Mouse (Mus musculus) monocyte, adult 5-6 weeks (primary cell): ENCODE measurements around the gene Lyrm7. TPM values are rescaled to one million over a fixed set of nuclear protein-coding genes. Genes with fewer than 3 reads are reported as not detected.

Experiments
- ATAC-seq: fragments of 153-309, 156-312 bp; replicated peaks from 2 replicates; pipeline ENCODE4 v1.8.0; 2017; ENCODE audit warnings: mild to moderate bottlenecking; ENCODE audit not compliant: low TSS enrichment, insufficient number of reproducible peaks, severe bottlenecking, poor library complexity, low FRiP score
- total RNA-seq: library from RNA; stranded (forward); fragments of 200-1000, 200-491, 200-594 nt; gene quantifications from 3 replicates; pipeline ENCODE4 v1.2.3, GENCODE M21; 2017

The Lyrm7 gene
- total RNA-seq, 1 experiment from 2014 or later, result 1.1 TPM

DNA sequence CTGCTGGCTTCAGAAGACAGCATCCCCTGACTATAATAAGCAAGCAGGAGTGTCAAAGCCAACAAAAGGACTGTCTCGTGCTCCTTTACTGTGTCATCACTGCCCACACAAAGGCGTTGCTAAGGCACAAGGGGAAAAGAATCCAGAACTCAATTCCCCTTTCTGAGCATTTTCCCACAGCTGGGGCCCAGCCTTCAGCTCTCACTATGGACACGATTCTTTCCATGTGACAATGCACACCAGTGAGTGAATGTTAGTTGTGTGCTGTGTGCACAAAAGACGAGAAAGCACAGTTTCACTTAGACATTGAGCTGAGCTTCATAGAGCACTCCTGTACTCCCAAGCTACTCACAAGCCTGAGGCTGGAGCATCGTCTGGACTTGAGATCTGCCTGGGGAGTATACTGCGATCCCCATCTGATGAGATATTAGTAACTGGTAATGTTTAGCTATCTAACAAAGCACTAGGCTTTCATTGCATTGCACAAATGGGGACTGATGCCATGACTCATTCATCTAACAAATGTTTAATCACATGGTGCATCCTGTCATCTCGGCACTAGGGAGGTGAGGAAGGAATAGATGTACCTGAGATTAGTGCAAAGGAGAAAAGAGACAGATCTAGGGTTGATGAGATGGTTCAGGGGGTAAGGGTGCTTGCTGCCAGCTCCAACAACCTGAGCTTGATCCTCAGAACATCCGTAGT is 47.8 kb downstream of the Lyrm7 start:
- ATAC-seq, result peak; percentile 32; the same call in 1 of the 2 replicates

DNA sequence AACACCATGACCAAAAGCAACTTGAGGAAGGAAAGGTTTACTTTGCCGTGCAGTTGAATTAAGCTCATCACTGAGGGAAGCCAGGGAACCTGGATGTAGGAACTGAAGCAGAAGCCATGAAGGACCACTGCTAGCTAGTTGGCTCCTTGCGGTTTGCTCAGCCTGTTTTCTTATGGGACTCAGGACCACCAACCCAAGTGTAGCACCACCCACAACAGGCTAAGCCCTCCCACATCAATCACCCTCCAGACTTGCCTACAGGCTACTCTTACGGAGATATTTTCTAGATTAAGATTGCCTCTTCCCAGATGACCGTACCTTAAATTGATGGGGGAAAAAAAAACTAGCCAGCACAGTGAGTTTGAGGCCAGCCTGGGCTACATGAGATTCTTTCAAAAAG is 48.4 kb downstream of the Lyrm7 start:
- no peak for ATAC-seq

DNA sequence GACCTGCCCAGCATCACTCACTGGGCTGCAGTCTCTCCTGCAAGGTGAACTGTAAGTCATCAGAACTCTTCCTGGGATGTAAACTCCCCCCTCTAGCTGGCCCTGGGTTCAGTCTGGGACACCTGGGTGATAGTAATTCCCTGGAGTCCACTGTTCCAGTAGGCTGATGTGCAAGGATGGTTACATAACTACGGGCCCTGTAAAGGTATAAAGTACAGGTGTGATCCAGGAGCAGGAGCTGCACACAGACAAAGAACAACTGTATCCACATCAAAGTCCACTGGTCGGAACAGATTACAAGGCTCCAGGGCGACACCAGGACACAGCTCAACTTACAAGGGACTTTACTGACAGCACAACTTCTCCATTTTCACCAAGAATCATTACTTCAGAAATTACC is 49.7 kb downstream of the Lyrm7 start:
- no peak for ATAC-seq

DNA sequence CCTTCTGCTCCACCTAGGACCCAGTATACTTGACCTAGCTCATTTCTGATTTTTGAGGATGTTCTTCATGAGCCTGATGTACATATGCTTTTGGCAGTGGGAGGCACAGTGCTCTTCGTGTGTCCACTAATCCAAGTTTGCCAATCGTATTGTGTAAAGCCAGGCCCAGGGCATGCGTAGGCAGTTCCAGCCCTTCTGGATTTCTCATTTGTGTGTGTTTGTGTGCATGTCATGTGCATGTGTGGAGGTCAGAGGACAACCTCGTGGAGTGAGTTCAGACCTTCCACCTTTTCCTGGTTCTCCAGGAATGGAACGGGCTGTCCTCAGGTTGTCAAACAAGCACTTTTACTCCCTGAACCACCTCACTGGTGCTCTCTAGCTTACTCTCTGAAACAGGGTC is 51.1 kb downstream of the Lyrm7 start:
- ATAC-seq, result no peak

DNA sequence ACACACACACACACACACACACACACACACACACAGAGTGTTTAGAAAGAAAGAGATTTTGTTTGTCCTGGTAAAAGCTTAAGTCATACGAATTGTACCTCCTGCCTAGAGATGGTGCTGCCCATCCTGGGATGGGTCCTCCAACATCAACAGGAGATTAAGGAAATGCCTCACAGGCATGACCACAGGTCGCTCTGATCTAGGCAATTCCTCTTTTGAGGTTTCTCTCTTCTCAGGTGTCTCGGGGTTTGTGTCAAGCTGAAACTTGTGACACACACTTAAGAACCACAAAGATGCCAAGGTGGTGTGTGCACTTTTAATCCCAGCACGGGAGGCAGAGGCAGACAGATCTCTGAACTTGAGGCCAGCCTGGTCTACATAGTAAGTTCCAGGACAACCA is 52.5 kb downstream of the Lyrm7 start:
- peak; percentile 34 for ATAC-seq

DNA sequence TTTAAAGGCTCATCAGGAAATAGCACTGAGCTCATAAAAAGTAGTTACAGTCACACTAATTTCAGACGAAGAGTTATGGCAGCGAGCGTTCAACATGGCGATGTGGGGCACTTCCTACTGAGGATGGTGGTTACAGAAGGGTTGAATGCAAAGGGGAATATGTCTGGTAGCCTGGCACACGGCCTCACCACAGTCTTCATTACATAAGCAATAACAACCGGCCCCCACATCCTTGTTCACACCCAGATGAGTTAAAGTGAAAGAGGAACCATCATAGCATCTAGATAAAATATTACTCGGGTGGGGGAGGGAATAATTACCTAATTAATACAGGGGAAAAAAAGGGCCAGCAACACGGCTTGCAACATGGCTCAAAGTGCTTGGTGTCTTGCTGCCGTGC is 53.0 kb downstream of the Lyrm7 start:
- ATAC-seq, result peak; percentile 98

DNA sequence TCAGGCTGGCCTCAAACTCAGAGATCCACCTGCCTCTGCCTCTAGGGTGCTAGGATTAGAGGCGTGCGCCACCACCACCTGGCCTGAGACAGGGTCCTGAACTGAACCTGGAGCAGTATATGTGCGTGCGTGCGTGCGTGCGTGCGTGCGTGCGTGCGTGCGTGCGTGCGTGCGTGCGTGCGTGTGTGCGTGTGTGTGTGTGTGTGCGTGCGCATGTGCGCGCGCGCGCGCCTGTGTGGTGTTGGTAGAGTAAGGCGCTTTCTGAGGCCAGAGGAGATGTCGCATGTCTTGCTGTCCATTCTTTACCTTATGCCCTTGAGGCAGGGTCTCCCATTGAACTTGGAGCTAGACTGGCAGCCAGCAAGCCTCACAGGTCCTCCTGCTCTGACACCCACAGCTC is 53.8 kb downstream of the Lyrm7 start:
- no peak for ATAC-seq

DNA sequence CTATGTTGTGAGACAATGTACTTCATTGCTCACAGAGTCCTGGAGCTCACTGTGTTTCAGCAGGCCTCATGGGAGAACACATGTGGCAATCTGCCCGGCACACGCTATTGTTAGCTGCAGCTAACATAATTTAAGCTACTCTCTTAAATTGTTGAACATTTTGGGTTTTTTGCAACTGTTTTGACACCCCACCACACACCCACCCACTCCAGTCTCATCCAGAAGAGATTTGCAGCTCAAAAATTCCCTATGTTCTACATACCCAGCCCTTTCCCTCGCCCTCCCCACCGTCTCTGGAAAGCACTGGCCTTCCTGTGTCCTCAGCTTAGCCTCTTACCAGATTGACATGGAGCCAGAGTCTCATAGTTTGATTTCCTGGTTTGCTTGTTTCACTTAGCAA is 55.5 kb downstream of the Lyrm7 start:
- no peak for ATAC-seq

DNA sequence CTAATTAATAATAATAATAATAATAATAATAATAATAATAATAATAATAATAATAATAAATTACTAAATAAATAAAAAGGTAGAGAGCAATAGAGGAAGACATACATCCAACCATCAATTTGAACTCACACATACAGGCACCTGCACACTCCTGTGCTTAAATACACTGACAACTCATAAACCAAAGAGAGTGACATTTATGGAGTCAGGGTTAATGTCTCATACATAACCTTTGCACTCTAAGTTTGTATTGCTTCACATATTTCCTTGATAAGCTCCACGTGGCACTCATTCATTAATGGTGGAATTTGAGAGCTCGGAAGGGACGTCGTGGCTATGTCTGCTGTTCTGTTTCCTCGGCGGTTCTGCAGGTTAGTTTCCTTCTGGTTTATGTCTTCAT is 58.1 kb downstream of the Lyrm7 start:
- no peak for ATAC-seq

DNA sequence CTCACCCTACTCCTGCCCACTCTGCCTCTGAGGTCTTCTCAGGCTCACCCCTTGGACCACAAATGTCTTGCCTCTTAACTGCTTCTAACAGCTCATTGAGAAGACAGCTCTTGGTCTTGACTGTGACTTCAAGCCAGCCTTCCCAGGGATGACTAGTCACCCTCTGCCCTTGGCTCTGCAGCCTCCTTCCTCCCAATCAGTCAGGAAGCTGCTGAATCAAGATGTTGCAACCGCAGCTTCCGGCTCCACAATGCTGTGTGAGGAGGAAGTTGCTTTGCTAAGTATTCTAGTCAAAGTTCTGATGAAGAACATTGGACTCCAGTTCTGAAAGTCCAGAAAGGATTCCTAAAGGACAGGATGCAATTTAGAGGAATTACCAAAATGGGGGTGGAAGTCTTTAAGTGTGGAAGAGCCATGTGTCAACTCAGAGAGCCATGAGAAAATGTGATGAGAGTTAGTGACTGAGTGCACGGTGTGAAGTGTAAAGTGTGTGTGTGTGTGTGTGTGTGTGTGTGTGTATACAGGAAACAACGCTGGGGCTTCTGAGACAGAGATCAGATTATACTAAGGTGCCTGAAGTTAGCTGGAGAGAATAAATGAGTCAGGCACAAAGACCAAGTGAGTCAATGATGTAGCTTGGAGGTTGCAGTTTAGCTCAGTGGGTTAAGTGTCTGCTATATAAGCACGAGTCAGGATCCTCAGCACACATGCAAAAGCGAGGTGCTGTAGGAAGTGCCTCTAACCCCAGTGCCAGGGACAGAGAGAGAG is 58.7 kb downstream of the Lyrm7 start:
- ATAC-seq, result peak; percentile 99

DNA sequence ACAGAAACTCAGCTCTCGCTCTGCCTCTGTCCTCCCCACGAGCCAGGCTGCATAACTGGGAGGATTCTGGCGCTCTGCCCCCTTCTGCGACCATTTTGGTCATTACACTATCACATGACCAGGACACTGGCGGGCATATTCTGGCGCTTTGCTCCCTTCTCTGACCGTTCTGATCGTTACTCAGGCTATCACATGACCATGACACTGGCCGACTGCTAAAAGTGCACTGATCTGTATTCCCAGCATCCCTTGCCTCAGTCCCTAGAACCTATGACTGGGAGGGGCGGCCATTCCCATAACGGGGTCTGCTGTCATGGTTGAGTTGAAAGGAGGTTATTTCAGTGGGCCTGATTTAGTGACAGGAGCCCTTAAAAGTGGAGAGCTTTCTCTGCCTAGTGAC is 64.2 kb downstream of the Lyrm7 start:
- no peak for ATAC-seq

DNA sequence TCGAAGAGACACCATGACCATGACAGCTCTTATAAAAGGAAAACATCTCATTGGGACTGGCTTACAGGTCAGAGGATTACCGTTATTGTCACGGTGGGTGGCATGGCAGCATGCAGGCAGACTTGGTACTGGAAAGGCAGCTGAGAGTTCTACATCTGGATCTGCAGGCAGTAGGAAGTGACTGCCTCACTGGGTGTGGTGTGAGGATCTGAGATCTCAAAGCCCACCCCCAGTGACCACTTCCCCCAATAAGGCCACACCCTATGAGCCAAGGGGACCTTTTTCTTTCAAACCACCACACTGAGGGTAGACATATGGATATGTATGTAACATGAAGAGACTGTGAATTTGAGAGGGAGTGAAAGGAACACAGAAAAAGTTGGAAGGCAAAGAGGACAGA is 66.0 kb downstream of the Lyrm7 start:
- no peak for ATAC-seq

DNA sequence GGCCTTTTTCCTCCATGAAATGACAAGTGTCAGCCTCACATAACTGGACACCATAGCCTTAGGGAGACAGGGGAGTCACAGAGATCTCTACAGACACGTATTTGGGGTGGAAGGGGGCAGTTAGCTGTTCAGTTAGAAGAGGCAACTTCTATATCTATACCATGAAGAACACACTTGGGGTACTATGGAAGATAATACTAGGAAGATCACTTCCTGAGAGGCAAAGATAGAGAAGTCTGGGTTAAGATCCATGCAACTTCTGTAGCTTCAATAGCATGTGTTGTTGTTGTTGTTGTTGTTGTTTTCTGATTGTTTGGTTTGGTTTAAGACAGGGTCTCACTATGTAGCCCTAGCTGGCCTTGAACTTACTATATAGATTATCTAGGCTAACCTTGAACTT is 67.5 kb downstream of the Lyrm7 start:
- ATAC-seq, result no peak

DNA sequence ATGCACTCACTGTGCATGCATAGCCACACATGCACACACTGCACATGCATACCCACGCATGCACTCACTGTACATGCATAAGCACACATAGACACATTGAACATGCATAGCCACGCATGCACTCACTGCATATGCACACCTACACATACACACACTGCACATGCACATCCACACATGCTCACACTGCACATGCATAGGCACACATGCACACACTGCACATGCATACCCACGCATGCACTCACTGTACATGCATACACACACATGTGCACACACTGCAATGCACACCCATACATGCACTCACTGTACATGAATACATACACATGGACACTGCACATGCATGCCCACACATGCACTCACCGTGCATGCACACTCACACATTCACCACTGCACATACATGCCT is 69.3 kb downstream of the Lyrm7 start:
- ATAC-seq, result no peak

DNA sequence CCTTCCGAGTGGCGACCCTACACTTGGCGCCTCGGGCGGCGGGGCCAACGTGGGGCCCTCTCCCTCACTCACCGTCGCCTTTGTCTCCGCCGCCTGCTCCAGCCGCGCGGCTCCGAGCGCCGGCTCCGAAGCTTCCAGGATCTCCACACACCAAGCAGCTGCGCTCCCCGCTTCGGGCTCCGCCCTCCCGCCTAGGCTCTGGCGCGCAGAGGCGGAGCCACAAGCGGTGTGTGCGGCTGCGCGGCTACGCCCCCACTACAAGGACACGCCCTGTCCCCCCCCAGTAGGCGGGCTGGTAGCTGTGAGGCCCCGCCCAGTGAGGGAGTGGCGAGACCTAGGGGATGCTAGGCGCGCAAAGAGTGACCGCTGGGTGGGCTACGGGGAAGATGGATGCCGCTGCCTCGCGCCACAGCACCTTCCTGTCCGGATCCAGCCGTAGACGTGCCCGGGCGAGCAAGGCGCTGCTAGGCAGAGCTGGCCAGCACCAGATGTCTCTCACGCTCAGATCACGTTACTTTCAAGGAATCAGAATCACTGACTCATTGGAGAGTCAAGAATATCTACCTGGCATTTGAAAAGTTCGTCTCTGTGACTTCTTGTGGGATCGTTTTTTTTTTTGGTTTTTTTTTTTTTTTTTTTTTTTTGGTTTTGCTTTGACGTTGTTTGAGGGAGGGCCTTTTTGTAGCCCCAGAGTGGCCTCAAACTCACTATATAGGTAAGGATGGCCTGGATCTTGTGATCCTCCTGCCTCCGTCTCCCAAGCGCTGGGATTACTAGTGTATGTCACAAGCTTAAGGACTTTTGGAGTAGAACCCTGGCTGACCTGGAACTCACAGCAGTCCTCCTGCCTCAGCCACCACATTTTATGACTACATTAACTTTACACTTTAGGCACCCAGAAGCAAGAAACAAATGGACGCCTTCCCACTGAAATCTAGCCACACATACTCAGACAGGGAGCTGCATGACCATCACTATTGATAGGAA is 72.9 kb downstream of the Lyrm7 start, which contains the start of gene Cdc42se2:
TSS of gene Cdc42se2 (minus strand) at position 188 of the 987 bp plus-strand sequence.
- ATAC-seq, result peak; percentile 96

DNA sequence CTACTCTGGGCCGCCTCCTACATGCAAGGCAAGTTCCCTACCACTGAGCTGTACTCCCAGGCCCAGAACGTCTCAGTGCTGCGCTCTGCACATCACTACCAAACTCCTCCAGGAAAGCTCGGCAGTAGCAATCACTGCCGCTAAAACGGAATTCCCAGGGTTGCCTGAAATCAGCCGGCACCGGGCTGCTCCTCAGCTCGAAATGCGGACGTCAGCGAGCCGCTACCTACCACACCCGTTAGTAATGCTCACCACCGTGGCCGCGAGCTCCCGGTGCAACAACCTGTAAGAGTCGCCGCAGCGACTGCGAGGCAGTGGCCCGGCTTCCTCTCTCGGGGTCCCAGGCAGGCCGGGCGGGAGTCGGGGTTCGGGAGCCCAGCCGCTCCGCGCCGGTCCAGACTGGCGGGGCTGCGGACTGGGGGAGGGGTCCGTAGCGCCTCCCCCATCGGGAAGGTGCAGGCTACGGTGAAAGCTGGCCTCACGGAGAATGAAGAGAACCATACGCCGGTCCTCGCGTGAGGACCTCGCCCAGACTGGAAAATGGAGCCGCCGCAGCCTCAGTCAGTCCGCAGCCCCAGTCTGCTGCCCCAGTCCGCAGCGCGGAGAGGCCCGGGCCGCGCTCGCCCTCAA is 73.7 kb downstream of the Lyrm7 start:
- peak; percentile 60 for ATAC-seq

DNA sequence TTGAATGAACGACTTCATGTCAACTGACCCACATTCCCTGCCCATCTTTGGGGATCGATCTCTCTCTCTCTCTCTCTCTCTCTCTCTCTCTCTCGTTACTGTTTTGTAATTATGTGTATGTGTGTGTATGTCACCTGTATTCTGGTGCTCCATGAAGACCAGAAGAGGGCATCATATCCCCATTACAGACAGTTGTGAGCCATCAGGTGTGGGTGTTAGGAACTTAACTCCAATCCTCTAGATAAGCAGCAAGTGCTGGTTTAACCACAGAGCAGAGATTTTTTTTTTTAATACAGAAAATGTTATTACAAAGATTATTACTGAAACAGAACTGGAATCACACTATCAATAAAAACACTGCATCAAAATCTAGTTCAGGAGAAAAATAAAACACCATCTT is 75.2 kb downstream of the Lyrm7 start:
- ATAC-seq, result no peak

DNA sequence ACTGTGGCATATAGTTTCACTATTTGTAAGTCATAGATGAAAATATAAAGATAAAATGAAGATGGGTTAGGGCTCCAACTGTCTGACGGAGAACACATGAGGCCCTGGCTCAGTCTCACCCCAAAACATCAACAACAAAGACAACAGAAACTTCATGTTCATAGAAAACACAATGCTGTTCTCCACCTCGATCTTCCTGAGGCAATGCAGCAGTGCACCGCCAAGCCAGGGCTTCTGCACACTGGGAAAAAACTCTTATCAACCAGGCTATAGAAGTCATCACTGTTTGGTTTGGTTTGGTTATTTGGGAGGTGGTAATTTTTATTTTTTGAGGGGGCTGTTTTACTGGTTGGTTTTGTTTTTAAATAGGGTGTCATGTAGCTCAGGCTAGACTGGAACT is 76.3 kb downstream of the Lyrm7 start:
- no peak for ATAC-seq

DNA sequence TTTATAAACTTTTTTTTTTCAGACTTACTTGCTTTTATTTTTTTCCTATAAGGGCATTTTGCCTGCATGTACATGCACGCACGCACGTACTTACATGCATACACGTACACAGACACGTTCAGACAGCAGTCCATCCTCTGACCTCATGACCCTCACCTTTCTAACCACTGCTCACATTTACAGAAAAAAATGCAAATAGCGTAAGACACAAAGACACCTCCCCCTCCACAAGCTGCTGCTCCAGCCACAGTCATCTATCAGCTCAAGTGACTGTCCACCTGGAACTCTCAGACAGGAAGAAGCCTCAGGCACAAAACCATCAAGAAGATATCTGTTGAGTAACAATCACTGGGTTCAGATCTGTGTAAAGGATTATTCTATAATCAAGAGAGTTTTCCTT is 78.5 kb downstream of the Lyrm7 start:
- ATAC-seq, result no peak
